Mouse (Mus musculus) neural tube, embryonic 14.5 days (tissue): ENCODE data around the gene Dcaf12. TPM values are rescaled to one million over a fixed set of nuclear protein-coding genes. Genes with fewer than 3 reads are reported as not detected.
A peak's percentile ranks its signal among the peaks of the same experiment; 100 is the strongest.

Source experiments
- ATAC-seq: fragments of 200-750 bp; cut with Nextera tagmentation; 2 replicates; pipeline ENCODE4 v1.8.0; 2017; ENCODE audit warnings: low read depth, mild to moderate bottlenecking, moderate TSS enrichment, moderate library complexity
- H3K27ac ChIP-seq: fragments of 300-500 bp; sonication (generic); 2 replicates; pipeline ENCODE4 v1.5.1; 2014; ENCODE audit warnings: low read depth, mild to moderate bottlenecking, control low read depth, low read length, moderate library complexity, mixed read lengths
- H3K27me3 ChIP-seq: fragments of 300-500 bp; sonication (generic); 2 replicates; pipeline ENCODE4 v1.6.1; 2014; ENCODE audit warnings: low read length; ENCODE audit not compliant: control insufficient read depth, insufficient read depth
- H3K36me3 ChIP-seq: fragments of 300-500 bp; sonication (generic); 2 replicates; pipeline ENCODE4 v1.6.1; 2014; ENCODE audit warnings: low read length, mixed read lengths; ENCODE audit not compliant: control insufficient read depth, insufficient read depth
- H3K4me1 ChIP-seq: fragments of 300-500 bp; sonication (generic); 2 replicates; pipeline ENCODE4 v1.6.1; 2014; ENCODE audit warnings: low read length; ENCODE audit not compliant: control insufficient read depth, insufficient read depth
- H3K4me2 ChIP-seq: fragments of 300-500 bp; sonication (generic); 2 replicates; pipeline ENCODE4 v1.6.1; 2014; ENCODE audit warnings: mild to moderate bottlenecking, low read depth, low read length, control low read depth
- H3K4me3 ChIP-seq: fragments of 300-500 bp; sonication (generic); 2 replicates; pipeline ENCODE4 v1.5.1; 2014; ENCODE audit warnings: low read depth, low read length, control low read depth, mixed read lengths
- H3K9ac ChIP-seq: fragments of 300-500 bp; sonication (generic); replicated peaks from 2 replicates; pipeline ENCODE4 v1.6.1; 2014; ENCODE audit warnings: low read depth, mild to moderate bottlenecking, control low read depth, low read length, mixed read lengths
- H3K9me3 ChIP-seq: fragments of 300-500 bp; sonication (generic); 2 replicates; pipeline ENCODE4 v1.6.1; 2016; ENCODE audit warnings: low read length; ENCODE audit not compliant: control insufficient read depth
- WGBS: fragments of 180-500 bp; shearing (Covaris S2); extraction: QIAGEN DNeasy Blood & Tissue Kit; methylation state at CpG from one replicate; pipeline ENCODE4 v1.1.7; 2014; 5-methylcytosine and 5-hydroxymethylcytosine counted together
- polyA plus RNA-seq: library from polyadenylated mRNA; unstranded; fragments of >200 nt; fragmentation: Nextera tagmentation; extraction: Ambion mirVana; gene quantifications from 2 replicates; pipeline ENCODE4 v1.2.1, GENCODE M21; 2014

Dcaf12 gene
- polyA plus RNA-seq, 1 experiment from 2014 or later = 57.4 TPM

- Histone ChIP-seq H3K4me3 (no peak overlapping the region), H3K27me3 (no peaks in the 10 kb centered on the region), H3K27ac (no peak overlapping the region), H3K4me1 (no peaks in the 10 kb centered on the region), H3K9ac (no peak overlapping the region), H3K4me2 (no peak overlapping the region), H3K9me3 (no peaks in the 10 kb centered on the region), H3K36me3 (peaks cover 59% of the 10 kb centered on the region)
- 91% methylated on average over 11 of the region's 11 CpGs for WGBS
- no peak for ATAC-seq
These were observed 19.2 kb downstream of the Dcaf12 start for GRCm38 (mm10) chr4:41295507-41295906.

GRCm38 (mm10) chr4:41293907-41294306 is 20.8 kb downstream of the Dcaf12 start:
- Histone ChIP-seq H3K9ac (no peak overlapping the region), H3K27ac (no peak overlapping the region), H3K36me3 (peaks cover 47% of the 10 kb centered on the region), H3K27me3 (no peaks in the 10 kb centered on the region), H3K4me3 (no peak overlapping the region), H3K9me3 (no peaks in the 10 kb centered on the region), H3K4me2 (no peak overlapping the region), H3K4me1 (no peaks in the 10 kb centered on the region)
- ATAC-seq = no peak
- WGBS = 73% methylated on average over 4 of the region's 4 CpGs

GRCm38 (mm10) chr4:41289802-41290201 is 24.9 kb downstream of the Dcaf12 start:
- H3K4me1 ChIP-seq = no peaks in the 10 kb centered on the region
- ATAC-seq = peak; percentile 56; the same call in 1 of the 2 replicates
- no peaks in the 10 kb centered on the region for H3K9me3 ChIP-seq
- no peak overlapping the region for H3K9ac ChIP-seq
- H3K4me3 ChIP-seq = no peak overlapping the region
- H3K27ac ChIP-seq = peak overlapping the region; percentile 16; the same call in 1 of the 2 replicates
- WGBS = 51% methylated on average over 7 of the region's 7 CpGs
- H3K27me3 ChIP-seq = no peaks in the 10 kb centered on the region
- H3K4me2 ChIP-seq = no peak overlapping the region
- peaks cover 17% of the 10 kb centered on the region; the same call in 1 of the 2 replicates for H3K36me3 ChIP-seq

GRCm38 (mm10) chr4:41286420-41286819 is 28.3 kb downstream of the Dcaf12 start:
- Histone ChIP-seq H3K27me3 (no peaks in the 10 kb centered on the region), H3K4me3 (no peak overlapping the region), H3K4me1 (no peaks in the 10 kb centered on the region), H3K9me3 (no peaks in the 10 kb centered on the region), H3K36me3 (no peaks in the 10 kb centered on the region; the same call in 1 of the 2 replicates), H3K9ac (no peak overlapping the region), H3K4me2 (no peak overlapping the region), H3K27ac (no peak overlapping the region)
- ATAC-seq = no peak; the same call in 1 of the 2 replicates
- 19% methylated on average over 3 of the region's 3 CpGs for WGBS

DNA sequence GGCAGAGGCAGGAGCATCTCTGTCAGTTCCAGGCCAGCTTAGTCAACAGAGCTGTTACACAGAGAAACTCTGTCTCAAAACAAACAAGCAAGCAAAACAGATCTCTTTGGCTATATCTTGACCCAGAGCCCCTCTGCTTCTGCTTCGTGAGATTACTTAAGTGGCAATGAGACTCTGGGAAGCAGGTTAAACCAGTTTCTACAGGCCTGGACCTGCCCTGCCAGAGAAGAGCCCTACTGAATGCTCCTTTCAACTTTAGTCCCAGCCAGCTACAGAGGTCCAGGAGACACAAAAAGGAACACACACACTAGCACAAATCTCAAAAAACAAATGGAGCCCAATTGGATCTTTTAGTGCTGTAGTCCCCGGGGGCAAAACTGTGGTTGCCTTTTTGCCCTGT is 30.6 kb downstream of the Dcaf12 start:
- Histone ChIP-seq H3K4me1 (no peaks in the 10 kb centered on the region), H3K27me3 (no peaks in the 10 kb centered on the region), H3K4me2 (no peak overlapping the region), H3K4me3 (no peak overlapping the region), H3K9me3 (no peaks in the 10 kb centered on the region), H3K36me3 (no peaks in the 10 kb centered on the region), H3K27ac (no peak overlapping the region), H3K9ac (no peak overlapping the region)
- WGBS = 92% methylated on average over 2 of the region's 2 CpGs
- ATAC-seq = no peak

- H3K4me3 ChIP-seq = peak overlapping the region; percentile 61
- 73% methylated on average over 5 of the region's 5 CpGs for WGBS
- no peak for ATAC-seq
- peak overlapping the region; percentile 42; the same call in 1 of the 2 replicates for H3K9ac ChIP-seq
- no peaks in the 10 kb centered on the region for H3K36me3 ChIP-seq
- H3K27me3 ChIP-seq = no peaks in the 10 kb centered on the region
- no peak overlapping the region for H3K27ac ChIP-seq
- H3K4me2 ChIP-seq = peak overlapping the region; percentile 55
- H3K9me3 ChIP-seq = no peaks in the 10 kb centered on the region
- H3K4me1 ChIP-seq = peaks cover 21% of the 10 kb centered on the region
These were observed 38.8 kb downstream of the Dcaf12 start for GRCm38 (mm10) chr4:41275927-41276326.

DNA sequence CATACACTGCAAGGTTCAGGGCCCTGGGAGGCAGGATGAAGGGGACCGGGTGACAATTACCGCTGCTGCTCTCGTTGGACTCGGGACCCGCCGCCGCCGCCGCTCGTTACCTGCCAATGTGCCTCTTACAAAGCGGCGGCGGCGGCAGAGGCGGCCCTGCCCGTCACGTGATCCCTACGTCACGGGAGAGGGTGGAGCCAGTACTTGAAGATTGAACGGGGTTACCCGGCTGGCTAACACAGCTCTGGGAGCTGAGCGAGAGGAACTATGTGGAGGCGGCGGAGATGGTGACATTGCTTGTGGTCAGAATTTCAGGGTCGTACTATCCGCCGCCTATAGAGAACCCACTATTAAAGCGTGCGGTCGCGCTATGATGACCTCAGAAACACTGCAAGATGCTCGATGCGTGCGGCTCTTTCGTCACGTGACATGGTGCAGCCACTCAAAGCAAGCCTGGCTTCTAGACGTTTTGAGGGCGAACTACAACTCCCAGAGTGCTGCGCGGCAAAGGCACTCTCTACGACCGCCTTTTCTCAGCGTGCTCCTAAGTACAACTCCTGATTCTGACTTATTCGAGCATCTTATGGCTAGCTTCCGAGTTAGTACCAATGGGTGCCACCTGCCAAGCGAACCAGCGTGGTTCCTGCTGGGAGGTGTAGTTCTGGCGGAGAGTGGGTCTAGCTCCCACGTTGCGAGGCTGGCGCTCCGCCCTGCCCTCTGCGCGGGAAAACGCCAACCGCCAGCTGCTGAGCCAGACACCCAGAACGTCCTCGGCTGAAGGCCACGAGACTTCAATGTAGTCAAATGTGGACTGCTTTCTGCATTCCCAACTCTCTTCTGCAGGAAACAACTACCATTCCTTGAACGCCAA is 39.5 kb downstream of the Dcaf12 start, which contains the start of gene Ubap2:
Gene Ubap2, minus strand, starts transcription at position 165 of the 871 bp plus-strand sequence.
- peak; percentile 98 for ATAC-seq
- Histone ChIP-seq H3K27ac (peak within 1 kb of the TSS; percentile 89), H3K9ac (peak within 1 kb of the TSS; percentile 80), H3K4me1 (peaks cover 21% of the 10 kb centered on the region), H3K27me3 (no peaks in the 10 kb centered on the region), H3K36me3 (no peaks in the 10 kb centered on the region), H3K4me2 (peak within 1 kb of the TSS; percentile 81), H3K4me3 (peak within 1 kb of the TSS; percentile 61), H3K9me3 (no peaks in the 10 kb centered on the region)
- WGBS = under 1% methylated on average over 60 of the region's 60 CpGs

DNA sequence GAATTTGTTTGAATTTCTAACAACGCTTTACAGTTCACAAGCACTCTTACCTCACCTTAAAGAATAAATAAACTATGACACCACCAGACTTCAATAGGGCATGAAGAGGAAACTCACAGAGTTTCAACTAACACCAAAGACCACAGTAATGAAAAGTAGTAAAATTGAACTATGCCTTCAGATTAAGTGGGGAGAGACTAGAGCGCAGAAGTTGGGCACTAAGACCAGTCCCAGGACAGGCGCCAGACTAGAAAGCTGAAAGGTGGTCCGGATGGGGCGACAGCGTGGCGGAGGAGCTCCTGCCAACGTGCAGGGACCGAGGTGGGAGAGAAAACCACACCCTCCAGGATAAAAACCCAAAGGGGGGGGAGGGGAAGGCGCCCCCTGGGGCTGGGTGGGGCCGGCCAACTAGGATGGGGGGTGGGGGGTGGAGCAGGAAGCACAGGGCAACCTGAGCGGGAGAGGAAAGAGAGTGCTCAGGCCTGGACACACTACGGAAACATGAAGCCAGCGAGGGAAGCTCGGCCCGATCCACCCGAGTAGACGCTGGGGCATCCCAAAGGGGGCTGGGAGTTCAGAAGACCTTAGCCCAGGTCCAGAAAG is 40.2 kb downstream of the Dcaf12 start:
- peak overlapping the region; percentile 80 for H3K9ac ChIP-seq
- peak overlapping the region; percentile 81 for H3K4me2 ChIP-seq
- under 1% methylated on average over 17 of the region's 18 CpGs for WGBS
- ATAC-seq = peak; percentile 72
- H3K27ac ChIP-seq = peak overlapping the region; percentile 89
- H3K4me3 ChIP-seq = peak overlapping the region; percentile 61
- no peaks in the 10 kb centered on the region for H3K9me3 ChIP-seq
- H3K4me1 ChIP-seq = peaks cover 21% of the 10 kb centered on the region
- no peaks in the 10 kb centered on the region for H3K36me3 ChIP-seq
- no peaks in the 10 kb centered on the region for H3K27me3 ChIP-seq

- no peak for ATAC-seq
- Histone ChIP-seq H3K9me3 (no peaks in the 10 kb centered on the region), H3K36me3 (no peaks in the 10 kb centered on the region), H3K27me3 (no peaks in the 10 kb centered on the region), H3K4me1 (peaks cover 10% of the 10 kb centered on the region), H3K9ac (no peak overlapping the region), H3K4me3 (no peak overlapping the region), H3K27ac (no peak overlapping the region), H3K4me2 (no peak overlapping the region)
These were observed 46.6 kb downstream of the Dcaf12 start for GRCm38 (mm10) chr4:41268133-41268532.
